Mouse (Mus musculus) spleen, adult 2 months (tissue): ENCODE results near the gene 1700012B09Rik.

Experiments used
- CTCF ChIP-seq: fragments of 200-500 bp; IDR thresholded peaks from 2 replicates; pipeline ENCODE4 v1.5.1; 2011; ENCODE audit warnings: mild to moderate bottlenecking, inconsistent platforms; ENCODE audit not compliant: insufficient read depth, insufficient read length, insufficient replicate concordance; ENCODE audit errors: extremely low read depth
- POLR2A ChIP-seq: fragments of 200-500 bp; IDR thresholded peaks from 2 replicates; pipeline ENCODE4 v1.6.1; 2011; ENCODE audit warnings: low read depth, low read length, inconsistent platforms

- TF ChIP-seq POLR2A (no peak), CTCF (no peak)
Measured at GRCm38 (mm10) chr9:14759261-14759660, 11.6 kb downstream of the 1700012B09Rik start.
